Mouse (Mus musculus) naive thymus-derived CD4-positive, alpha-beta T cell, adult 2 months (primary cell): ENCODE results near the gene Asic2.

Source experiments
- DNase-seq: peaks from one replicate; pipeline ENCODE4 v3.0.0-alpha.2; 2011; ENCODE audit warnings: low read depth

The Asic2 gene

DNA sequence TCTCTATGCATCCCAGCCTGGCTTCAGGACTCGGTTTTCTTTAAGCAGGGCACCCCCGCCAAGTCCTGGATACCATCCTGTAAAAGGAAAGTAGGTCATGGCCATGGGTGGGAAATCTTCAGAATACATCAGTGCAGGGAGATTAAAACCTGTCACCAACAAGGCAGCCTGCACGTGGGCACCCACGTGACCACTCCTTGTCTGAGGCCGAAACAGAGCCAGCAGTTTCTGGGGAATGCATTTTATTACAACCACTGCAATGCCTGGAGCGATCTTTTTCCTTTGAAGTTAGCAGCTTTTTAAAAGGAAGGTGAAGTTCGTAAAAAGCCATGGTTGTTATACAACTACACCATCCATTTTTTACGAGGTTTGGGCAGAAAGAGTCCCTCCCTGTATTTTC, 873.7 kb downstream of the Asic2 start:
- DNase-seq: no peak

DNA sequence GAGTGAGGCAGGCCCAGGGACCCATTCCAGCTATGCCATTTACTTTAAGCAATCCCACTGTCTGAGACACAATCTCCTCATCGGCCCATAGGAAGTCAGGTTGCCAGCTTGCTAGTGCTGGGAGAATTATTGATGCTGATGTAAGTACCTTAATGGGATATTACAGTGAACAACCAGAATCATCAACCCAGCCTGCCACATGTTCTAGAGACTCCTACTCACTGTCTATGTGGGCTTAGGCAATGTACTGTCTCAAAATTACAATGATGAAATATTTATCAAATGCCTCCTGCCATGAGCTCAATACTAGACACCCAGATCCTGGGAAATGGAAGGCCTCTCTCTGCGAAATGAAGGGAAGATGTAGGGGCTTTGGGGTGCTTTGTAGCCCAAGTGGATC, 876.1 kb downstream of the Asic2 start:
- DNase-seq: no peak

DNA sequence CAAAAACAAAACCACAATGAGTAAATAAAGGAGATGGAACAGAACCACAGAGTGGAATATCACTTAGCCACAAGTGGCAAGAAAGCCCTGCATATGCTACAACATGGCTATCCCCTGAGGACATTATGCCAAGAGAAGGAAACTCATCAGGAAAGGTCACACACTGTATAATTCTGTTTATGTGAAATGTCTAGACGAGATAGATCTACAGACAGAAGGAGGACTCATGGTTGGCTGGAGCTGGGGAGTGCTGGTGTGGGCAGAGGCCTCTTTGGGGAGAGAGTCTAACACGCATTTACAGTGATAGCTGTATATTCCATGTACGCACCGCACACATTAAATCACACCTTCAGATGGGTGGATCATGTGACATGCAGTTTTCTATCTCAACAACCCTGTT, 884.4 kb downstream of the Asic2 start:
- no peak for DNase-seq

DNA sequence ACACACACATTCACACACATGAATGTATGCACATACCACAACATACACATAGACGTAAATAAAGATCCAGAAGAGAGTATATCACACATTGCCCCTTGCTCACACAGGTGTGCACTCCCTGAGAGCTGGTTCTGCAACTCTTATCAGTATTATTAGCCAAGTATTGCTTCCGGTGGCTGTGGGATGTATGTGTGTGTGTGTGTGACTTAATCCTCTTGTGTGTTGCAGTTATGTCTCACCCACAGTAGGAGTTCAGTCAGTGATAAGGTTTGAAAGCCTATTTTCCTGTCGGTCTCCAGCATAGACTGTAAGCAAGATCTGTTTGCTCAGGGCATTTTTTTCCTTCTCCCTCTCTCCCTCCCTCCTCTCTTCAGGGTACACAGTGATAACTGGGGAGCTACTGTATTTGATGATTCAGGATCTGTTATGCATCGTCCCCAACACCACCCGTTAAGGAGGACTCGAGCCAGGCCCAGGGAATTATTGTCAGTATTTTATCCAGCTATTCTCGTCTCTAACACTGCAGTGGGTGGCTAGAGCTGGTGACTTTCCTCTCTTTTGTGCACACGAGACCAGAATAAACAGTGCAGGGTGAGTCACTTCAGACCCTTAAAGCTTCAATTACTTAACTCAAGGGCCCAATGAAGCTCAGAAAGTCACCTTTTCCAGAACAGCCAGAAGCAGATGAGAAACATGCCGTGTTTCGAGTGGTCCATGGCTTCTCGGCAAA, 888.0 kb downstream of the Asic2 start:
- DNase-seq: no peak

DNA sequence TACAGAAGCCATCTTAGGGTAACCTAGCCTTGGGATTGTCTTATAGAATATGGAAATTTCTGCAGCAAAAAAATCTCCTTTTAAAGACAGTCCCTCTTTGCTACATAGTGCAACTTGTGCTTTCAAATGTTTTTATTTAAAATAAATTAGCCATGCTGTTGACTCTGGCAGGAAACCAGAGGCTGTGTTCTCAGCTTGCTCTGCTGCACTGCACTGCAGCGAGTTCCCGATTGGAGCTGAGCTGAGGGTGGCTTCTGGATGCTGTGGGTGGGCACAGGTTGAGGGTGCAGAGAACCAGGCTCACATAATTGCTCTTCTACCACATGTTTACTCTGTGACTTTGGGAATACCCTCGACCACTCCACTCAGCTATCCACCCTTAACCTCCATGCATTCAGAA, 889.0 kb downstream of the Asic2 start:
- DNase-seq: no peak

DNA sequence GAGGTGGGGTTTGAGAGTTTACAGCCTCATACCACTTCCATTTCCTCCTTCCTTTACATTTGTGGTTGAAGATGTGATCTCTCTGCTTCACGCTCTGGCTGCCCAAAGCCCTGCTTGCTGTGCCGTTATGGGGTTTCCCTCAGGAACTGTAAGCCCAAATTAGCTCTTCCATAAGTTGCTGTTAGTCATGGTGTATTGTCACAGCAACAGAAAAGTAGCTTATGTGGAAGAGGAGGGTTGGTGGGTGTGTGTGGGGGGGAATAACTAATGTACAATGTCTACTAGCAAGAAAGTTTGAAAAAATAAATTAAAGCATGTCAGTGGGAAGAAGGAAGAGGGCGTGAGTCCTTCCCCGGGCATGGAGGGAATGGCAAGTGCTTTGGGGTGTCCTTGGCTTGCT, 896.4 kb downstream of the Asic2 start:
- no peak for DNase-seq

DNA sequence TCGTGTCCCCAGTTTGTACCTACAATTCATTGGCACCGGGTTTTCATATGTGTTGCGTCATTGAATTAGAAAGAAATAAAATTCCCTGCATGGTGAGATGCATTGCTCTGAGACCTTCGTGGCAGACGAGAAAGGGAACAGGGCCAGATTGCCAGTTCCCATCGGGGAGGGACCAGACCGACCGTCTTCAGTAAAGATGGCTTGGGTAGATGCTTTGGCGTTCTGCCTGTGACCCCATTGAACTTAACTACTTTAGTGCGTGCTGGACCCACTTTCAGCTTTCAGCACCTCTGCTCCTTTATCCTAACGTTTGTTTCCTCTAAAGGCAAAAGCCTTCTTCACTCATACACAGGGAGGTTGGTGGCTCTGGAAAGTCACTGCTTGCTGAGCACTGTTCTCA, 902.9 kb downstream of the Asic2 start:
- no peak for DNase-seq

DNA sequence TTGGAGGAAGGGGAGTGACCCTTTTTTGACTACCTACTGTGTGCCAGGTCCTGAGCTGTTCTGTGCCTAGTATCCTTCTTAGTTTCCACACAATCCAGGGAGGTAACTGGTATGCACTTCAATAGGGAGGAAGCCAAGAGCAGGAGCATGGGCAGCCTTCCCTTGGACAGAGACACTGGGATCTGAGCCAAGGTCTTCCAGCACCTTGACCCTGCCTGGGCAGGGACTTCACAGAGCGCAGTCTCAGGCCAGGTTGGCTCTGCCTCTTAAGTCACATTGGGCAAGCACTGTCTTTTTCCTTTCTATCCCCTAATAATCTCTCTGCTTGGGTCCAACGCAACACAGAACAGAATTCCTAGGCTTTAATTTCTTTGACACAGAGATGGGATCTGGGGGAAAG, 904.3 kb downstream of the Asic2 start:
- no peak for DNase-seq

DNA sequence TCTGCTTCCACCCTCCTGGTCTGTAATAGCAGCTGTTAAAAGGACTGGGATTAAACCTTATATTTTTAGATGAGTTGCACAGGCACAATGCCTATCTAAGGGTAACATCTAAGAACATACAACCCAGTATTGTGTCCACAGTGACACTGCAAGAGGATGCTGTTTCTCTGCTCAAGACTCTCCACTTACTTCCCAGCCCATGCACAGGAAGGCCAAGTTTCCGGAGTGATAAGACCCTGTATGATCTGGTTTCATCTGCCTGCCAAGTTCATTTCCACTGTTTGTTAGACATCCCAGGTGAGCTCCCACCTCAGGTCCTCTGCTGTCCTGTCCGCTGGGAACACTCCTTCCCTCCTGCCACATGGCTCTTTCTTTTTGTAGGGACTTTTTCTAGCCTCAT, 908.2 kb downstream of the Asic2 start:
- no peak for DNase-seq

DNA sequence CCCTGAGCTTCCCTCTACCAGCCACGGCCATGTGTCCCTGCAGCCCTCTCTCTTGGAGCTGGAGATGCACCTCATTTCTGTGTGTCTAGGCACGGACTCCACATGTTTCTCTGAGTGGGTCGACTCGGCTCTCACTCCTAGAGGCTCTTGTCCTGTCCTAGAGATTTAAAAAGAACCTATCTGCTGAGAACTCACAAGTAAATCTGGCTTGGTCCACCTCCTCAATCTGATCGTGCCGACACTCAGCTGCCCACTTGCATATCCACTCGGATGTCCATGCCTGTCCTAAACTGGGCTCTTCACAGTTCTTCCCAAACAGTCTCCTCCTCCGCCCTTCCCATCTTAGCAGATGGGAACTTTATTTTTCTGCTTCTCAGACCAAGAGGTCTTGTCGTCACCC, 908.7 kb downstream of the Asic2 start:
- no peak for DNase-seq

DNA sequence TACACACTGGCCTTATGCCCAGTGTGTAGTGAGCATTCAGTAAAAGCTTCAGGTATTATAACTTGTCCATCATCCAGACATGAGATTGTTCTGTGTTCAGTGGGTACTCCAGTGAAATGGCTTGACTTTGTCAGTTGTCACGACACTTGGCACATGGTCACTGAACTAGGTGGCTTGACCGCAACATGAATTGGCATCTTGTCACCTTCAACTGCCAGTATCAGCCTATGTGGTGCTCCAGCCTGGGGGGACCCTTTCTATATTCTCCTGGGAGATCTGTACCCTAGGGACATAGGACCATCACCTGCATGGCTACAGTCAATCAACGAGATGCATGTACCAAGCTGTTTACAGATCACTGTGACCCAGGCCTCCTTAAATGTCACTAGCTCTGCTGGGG, 910.8 kb downstream of the Asic2 start:
- DNase-seq: no peak

DNA sequence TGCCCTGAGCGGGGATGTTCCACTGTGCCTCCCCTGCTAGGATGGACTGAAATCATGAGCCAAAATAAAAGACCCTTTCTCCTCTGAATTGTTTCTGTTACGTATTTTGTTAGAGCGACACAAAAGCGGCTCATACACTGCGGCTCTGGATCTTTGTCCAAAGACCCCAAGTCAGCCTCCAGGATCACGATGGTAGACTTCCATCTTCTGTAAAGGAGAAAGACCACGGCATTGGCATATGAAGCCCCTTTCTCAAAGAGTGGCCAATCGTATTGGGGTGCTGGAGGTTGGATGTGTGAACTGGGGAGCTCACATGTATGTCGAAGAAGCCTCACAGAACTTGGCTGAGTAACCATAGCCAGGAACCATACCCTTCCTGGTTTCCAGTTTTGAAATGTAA, 911.5 kb downstream of the Asic2 start:
- no peak for DNase-seq

DNA sequence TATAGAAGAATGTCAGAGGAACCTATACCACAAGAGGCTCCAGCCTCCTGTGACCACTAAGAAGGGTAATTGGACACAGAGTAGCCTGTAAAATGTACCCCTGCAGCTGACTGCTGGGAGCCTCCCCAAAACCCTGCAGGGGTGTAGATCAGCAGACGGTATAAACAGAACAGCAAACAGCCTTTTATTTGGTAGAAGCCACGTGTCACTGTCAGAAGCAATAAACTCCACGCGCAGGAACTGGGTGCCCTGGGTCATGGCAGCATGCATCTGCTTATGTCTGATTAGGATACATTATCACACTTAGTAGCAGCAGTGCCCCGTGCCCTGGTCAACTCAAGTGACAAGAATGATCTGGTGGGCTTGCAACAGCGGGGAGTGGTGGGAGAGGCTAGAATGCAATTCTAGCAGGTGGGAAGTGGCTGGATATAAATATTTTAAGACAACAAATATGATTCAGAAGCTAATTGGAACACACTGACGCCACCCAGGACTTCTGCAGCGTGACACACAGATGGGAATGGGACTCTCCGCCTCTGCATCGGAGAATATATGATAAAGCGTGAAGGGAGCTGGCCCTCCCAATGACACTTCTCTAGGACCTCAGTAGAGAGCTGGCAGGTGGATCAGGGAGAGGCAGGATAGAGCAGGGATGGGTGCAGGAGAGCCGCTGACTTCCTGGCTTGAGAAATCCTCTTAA, 912.7 kb downstream of the Asic2 start:
- no peak for DNase-seq

DNA sequence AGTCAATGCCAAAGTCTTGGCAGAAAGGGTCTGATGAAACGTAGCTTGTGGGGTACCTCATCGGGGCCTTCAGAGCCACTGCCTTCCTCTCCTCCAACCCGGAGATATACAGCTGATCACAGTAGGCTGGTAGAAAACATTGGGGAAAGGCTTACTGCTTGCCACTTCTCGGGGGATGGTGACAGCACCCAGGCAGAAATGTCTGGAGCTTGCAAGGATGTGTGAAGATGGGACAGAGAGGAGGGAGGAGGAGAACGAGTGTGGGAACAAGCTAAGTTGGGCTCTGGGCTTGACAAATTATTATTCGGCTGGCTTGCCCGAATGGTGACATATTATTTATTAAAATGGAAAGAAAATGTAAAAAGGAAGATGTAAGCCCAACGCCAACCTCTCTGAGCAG, 914.4 kb downstream of the Asic2 start:
- no peak for DNase-seq

DNA sequence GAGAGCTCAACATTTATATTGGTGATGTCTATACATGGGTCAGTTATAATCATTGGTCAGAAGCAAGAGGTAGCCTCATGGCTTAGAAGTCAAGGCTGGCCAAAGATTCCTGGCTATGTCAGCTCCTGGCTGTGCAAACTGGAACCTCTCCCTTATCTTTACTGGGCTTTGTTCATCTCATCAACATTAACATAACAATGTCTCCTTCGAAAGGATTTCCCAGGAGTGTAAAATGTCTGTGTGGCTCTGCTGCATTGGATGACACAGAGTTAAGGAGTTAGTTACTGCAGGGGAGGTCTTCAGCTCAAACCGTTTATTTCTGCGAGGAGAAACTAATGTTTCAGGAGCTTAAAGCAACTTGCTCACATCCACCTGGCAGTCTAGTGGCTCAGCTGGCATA, 926.6 kb downstream of the Asic2 start:
- DNase-seq: no peak

DNA sequence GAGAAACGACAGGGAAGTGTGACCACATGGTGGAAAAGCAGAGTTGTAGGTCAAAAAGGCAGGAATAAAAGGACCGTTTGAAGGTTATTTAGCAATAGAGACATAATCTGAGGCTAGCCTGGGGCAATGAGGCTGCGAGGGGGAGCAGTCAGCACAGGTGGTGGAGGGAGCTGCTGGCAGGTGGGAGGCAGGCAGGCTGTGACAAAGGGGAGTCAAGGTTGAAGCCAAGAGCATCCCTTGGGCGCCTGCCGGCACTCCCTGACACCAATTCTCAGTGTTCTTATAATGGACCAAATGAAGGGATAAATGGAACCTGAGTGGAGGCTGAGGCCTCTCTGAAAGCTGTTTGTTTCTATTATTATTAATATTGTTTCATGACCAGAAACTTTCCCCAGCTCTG, 928.3 kb downstream of the Asic2 start:
- no peak for DNase-seq

DNA sequence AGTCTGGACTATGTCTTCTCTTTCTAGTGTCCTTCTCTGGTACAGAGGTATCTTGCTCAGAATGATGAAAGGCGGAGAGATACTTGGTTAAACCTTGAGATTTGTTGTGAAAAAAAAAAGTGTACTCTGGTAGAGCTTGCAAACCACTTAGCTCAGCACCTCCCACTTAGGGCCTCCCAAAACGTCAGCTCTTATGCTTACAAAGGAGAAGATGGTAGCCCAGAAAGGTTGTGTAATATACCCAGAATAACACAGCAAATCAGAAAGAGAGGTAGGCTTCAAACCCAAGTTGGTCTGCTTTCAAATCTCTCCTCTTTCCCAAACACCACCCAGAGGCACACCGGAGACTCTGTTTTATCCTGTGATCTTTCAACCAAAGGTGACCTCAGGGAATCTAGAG, 936.1 kb downstream of the Asic2 start:
- no peak for DNase-seq

DNA sequence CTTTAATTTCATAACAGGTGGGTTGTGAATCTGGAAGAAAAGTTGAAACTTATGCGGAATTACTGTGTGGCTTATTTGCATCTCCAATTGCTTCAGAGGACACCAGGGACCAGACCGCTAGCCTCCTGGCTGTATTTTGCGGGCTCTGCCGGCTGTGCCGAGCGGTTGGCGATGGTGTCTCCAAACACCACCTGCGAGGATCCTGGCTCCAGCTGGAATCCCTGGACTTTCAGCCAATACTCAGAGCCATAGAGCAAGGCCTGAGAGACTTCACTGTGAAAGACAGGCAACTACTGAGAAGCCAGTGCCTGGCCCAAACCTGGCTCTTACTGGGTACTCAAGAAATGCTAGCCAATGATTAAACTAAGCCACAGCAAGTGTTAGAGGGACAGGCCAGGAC, 953.5 kb downstream of the Asic2 start:
- DNase-seq: no peak

DNA sequence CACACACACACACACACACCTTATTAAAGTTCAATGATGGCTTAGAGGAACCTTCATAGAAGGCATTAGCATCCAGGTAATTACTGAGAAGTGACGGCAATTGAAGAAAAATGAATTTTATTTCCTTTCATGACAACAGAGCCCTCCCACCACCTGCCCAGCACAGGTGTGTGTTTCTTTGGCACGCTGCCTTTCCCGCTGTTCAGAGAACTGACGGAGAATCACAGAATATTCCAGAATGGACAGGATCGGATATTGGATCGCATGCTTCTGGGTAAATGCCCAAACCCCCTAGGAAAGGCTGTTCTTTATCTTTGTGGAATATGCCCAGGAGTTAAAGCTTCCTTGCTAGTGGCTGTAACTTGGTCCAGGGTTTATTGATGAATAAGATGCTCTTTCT, 954.8 kb downstream of the Asic2 start:
- DNase-seq: no peak

DNA sequence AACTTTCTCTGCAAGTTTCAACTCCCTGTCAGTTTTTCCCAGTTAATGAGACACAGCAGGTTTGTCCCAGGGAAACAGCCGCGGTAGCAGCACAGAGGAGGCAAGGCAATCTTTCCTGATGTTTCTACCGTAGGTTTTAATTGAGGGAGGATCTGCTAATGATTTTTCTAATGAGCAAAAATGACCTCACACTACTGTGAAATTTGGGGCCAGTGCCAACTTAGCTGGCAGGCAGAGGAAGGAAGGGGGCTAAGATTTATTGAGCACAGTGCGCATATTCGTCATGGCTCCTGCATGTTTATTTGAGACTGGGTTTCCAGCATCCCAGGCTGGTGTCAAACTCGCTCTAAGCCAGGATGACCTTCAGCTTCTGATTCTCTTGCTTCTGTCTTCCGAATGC, 957.5 kb downstream of the Asic2 start:
- DNase-seq: no peak

DNA sequence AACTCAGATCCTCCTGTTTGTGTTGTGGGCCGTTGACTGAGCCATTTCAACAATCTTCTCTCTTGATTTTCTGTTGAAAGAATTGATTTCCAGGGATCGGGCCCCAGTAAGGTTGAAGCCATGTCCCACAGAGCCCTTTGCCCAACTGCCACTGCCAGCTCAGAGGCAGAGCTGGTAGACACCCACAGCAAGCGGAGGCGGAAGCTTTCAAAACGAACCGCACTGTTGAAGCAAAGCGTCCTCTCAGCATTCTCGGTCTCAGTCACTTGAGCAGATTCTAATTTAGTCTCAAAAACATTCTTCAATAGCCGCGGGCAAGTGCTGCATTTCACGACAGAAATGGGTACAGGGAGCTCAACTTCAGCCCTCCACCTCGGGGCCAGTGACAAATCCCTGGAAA, 958.9 kb downstream of the Asic2 start:
- DNase-seq: no peak

DNA sequence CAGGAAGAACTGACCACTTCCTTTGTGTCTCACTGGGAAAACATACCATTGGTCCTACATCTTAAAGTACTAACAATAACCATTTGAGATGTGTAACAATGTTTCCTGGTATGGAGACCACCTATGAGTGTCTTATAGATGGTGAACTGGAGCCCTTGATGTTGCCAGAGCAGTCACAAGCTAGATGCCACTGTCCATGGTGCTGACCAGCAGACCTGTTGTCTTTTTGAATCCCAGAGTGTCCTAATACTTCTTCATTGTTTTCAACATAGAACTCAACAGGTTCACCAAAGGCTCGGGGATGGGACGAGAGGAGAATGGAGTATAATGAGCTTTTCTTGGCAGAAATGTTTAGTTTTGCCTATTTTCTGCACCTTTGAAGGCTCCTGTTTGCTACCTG, 962.4 kb downstream of the Asic2 start:
- no peak for DNase-seq

DNA sequence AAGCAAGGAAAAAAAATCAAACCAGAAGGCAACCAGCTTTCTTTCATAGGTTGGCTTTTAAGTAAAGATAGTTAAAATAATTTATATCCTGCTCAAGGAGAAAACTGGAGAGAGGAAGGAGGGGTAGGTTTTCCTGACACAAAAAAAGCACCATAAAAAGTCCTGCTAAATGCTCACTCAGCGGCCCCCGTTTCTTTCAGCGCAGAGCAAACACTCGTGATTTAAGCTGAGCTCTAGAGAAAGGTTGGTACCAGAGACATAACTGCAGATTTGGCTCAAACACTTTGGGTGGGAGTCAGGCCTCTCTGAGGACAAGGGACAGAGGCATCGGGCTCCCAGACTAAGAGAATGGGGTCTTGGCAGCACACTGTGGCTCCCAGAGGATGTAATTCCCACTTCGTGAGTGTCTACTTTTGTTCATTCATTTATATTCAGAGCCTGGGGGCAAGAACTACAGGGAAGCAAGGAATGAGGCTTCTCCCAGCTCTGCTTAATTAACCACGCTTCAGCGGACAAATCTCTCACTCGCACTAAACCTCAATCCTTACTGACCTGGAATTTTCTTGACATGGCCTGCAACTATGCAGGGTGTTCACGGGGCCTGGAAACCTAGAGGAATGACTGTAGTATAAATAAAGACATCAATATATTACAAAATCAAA, 965.4 kb downstream of the Asic2 start:
- DNase-seq: no peak

DNA sequence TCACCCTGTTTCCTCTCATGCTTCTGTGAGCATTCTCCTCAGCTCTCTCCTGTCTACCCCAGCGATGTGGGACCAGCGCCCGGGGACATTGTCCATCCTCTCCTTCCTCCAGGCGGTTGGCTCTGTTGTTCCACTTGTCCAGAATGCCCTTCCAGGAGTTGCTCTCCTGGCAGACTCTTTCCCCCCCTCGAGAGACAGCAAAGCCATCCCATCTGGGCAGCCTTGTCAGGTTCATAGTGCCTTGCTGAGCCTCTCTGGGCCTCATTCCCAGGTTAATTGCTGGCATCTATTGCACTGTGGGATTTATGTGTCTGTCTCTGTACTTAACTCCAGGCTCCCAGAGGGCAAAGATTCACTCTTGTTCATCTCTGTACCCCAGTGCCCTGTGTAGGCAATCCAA, 972.6 kb downstream of the Asic2 start:
- no peak for DNase-seq
